Mouse (Mus musculus) left cerebral cortex, postnatal 36 days (tissue): ENCODE data around the gene Sepsecs. TPM values are rescaled to one million over a fixed set of nuclear protein-coding genes. Genes with fewer than 3 reads are reported as not detected.
A peak's percentile ranks its signal among the peaks of the same experiment; 100 is the strongest.
"Not testable (repeated sequence)": the region's sequence is repeated elsewhere in the genome, so short reads cannot be mapped to it uniquely, and the experiment has no call there.

Source experiments
- DNase-seq, 2 experiments: peaks; one replicate each; pipeline ENCODE4 v3.0.0; 2021 to 2022; ENCODE audit warnings: low spot score in 2 of 2, mixed read lengths in 1 of 2
- intact Hi-C: fragments of 180-260 bp; cut with DNase I; formaldehyde crosslinking; loops from one replicate; pipeline ENCODE4 v1.15.1; 2025
- total RNA-seq, 2 experiments: library from RNA; stranded (reverse); gene quantifications; 2 replicates each; pipeline ENCODE4 v1.2.3; 2021

The Sepsecs gene
- total RNA-seq = 10 to 100 TPM in 1 of 2 experiments, 1 to 10 TPM in 1; 9.4 to 12.2 TPM

GRCm38 (mm10) chr5:52669426-52670191 is at the start of gene Sepsecs:
Sepsecs (minus strand) TSS chr5:52669708.
- peak; percentile 94 for DNase-seq
- intact Hi-C loops = loop anchor here (5.0 to 10.0 kb wide), 2 partner anchors 115 to 148 kb away; no protein-coding TSS in a partner anchor

- intact Hi-C loops = no loop called here
- DNase-seq = no peak
Measured at GRCm38 (mm10) chr5:52716742-52717448, 47.4 kb upstream of the Sepsecs start.

GRCm38 (mm10) chr5:52712704-52713103 is 43.2 kb upstream of the Sepsecs start:
- intact Hi-C loops = no loop called here
- no peak for DNase-seq

- DNase-seq = no peak
- intact Hi-C loops = no loop called here
Measured at GRCm38 (mm10) chr5:52704562-52704961, 35.1 kb upstream of the Sepsecs start.

- intact Hi-C loops, DNase-seq: not testable (repeated sequence)
Measured at GRCm38 (mm10) chr5:52697882-52698440, 28.5 kb upstream of the Sepsecs start.

GRCm38 (mm10) chr5:52697291-52697690 is 27.8 kb upstream of the Sepsecs start:
- DNase-seq = no peak

GRCm38 (mm10) chr5:52687741-52688455 is 18.4 kb upstream of the Sepsecs start:
- intact Hi-C loops = no loop called here

More at GRCm38 (mm10) chr5:52697291-52697690, 27.8 kb upstream of the Sepsecs start:
- intact Hi-C loops = no loop called here

GRCm38 (mm10) chr5:52681111-52681510 is 11.6 kb upstream of the Sepsecs start:
- DNase-seq = no peak
- intact Hi-C loops = no loop called here

More at GRCm38 (mm10) chr5:52687741-52688455, 18.4 kb upstream of the Sepsecs start:
- DNase-seq = no peak

- intact Hi-C loops = no loop called here
Measured at GRCm38 (mm10) chr5:52680191-52680590, 10.7 kb upstream of the Sepsecs start.

GRCm38 (mm10) chr5:52678498-52679070 is 9.1 kb upstream of the Sepsecs start:
- intact Hi-C loops = no loop called here
- no peak for DNase-seq

More at GRCm38 (mm10) chr5:52680191-52680590, 10.7 kb upstream of the Sepsecs start:
- DNase-seq = no peak

GRCm38 (mm10) chr5:52677126-52677525 is 7.6 kb upstream of the Sepsecs start:
- DNase-seq = no peak
- intact Hi-C loops = no loop called here

GRCm38 (mm10) chr5:52674384-52675069 is 5.0 kb upstream of the Sepsecs start:
- no peak for DNase-seq
- intact Hi-C loops = loop anchor here (5.0 kb wide), 1 partner anchor 143 kb away; no protein-coding TSS in a partner anchor

- no peak for DNase-seq
- intact Hi-C loops = loop anchor here (5.0 kb wide), 1 partner anchor 144 kb away; no protein-coding TSS in a partner anchor
Measured at GRCm38 (mm10) chr5:52673341-52673740, 3.8 kb upstream of the Sepsecs start.

GRCm38 (mm10) chr5:52670745-52671144 is 1.2 kb upstream of the Sepsecs start:
- DNase-seq = no peak
- intact Hi-C loops = loop anchor here (5.0 kb wide), 1 partner anchor 147 kb away; no protein-coding TSS in a partner anchor

- intact Hi-C loops = loop anchor here (10.0 kb wide), 1 partner anchor 118 kb away; no protein-coding TSS in a partner anchor
Measured at GRCm38 (mm10) chr5:52666766-52667165, 2.7 kb downstream of the Sepsecs start.

GRCm38 (mm10) chr5:52657957-52658356 is 11.6 kb downstream of the Sepsecs start:
- intact Hi-C loops = loop anchor here (10.0 kb wide), 2 partner anchors 93 to 263 kb away; partner anchors contain the start of gene Lgi2
- DNase-seq = no peak

More at GRCm38 (mm10) chr5:52666766-52667165, 2.7 kb downstream of the Sepsecs start:
- DNase-seq = no peak

- intact Hi-C loops = loop anchor here (10.0 kb wide), 2 partner anchors 93 to 263 kb away; partner anchors contain the start of gene Lgi2
- no peak for DNase-seq
Measured at GRCm38 (mm10) chr5:52657336-52657735, 12.2 kb downstream of the Sepsecs start.

- intact Hi-C loops = loop anchor here (10.0 kb wide), 2 partner anchors 91 to 261 kb away; partner anchors contain the start of gene Lgi2
- no peak for DNase-seq
Measured at GRCm38 (mm10) chr5:52655992-52656391, 13.5 kb downstream of the Sepsecs start.
